Mouse (Mus musculus) MEL (cell line): ENCODE results near the gene Smarcc2. TPM values are rescaled to one million over a fixed set of nuclear protein-coding genes. Genes with fewer than 3 reads are reported as not detected.

ENCODE experiments used
- DNase-seq: peaks from one replicate; pipeline ENCODE4 v3.0.0; 2011; ENCODE audit warnings: low read depth, low spot score
- H3K27ac ChIP-seq: 2 replicates; pipeline ENCODE4 v1.5.1; 2012; ENCODE audit warnings: low read depth, mild to moderate bottlenecking, control low read depth, low read length, moderate library complexity; ENCODE audit not compliant: control insufficient read depth
- H3K27me3 ChIP-seq, 2 experiments: fragments of 150-350 bp in 1 of 2; sonication (generic) in 1 of 2; 2 replicates each; pipeline ENCODE4 v1.6.1; 2012; ENCODE audit warnings: low read length in 2 of 2, mild to moderate bottlenecking in 2 of 2, improper control_type of control experiment in 1 of 2, moderate library complexity in 1 of 2; ENCODE audit not compliant: insufficient read depth in 2 of 2, control insufficient read depth in 1 of 2
- H3K36me3 ChIP-seq, 2 experiments: 2 replicates each; pipeline ENCODE4 v1.6.1; 2012 to 2014; ENCODE audit warnings: low read length in 2 of 2, improper control_type of control experiment in 1 of 2, inconsistent platforms in 1 of 2, mild to moderate bottlenecking in 1 of 2; ENCODE audit not compliant: insufficient read depth in 2 of 2, control insufficient read depth in 1 of 2
- H3K4me1 ChIP-seq, 2 experiments: fragments of 150-350 bp in 1 of 2; sonication (generic) in 1 of 2; 2 replicates each; pipeline ENCODE4 v1.6.1; 2012; ENCODE audit warnings: low read length in 2 of 2, improper control_type of control experiment in 1 of 2, mild to moderate bottlenecking in 1 of 2; ENCODE audit not compliant: insufficient read depth in 2 of 2, control insufficient read depth in 1 of 2
- H3K4me3 ChIP-seq, 2 experiments: fragments of 150-350 bp in 1 of 2; sonication (generic) in 1 of 2; 2 replicates each; pipeline ENCODE4 v1.5.1; 2012; ENCODE audit warnings: low read depth in 2 of 2, low read length in 2 of 2, mild to moderate bottlenecking in 2 of 2, moderate library complexity in 2 of 2, control low read depth in 1 of 2, improper control_type of control experiment in 1 of 2; ENCODE audit not compliant: control insufficient read depth in 1 of 2, insufficient read depth in 1 of 2
- H3K79me2 ChIP-seq: 2 replicates; pipeline ENCODE4 v1.6.1; 2012; ENCODE audit warnings: mild to moderate bottlenecking, low read length, moderate library complexity; ENCODE audit not compliant: control insufficient read depth, poor library complexity, insufficient read depth
- H3K9ac ChIP-seq: 2 replicates; pipeline ENCODE4 v1.6.1; 2012; ENCODE audit warnings: low read depth, mild to moderate bottlenecking, control low read depth, low read length, moderate library complexity; ENCODE audit not compliant: control insufficient read depth, poor library complexity, severe bottlenecking
- H3K9me3 ChIP-seq: fragments of 150-350 bp; sonication (generic); replicated peaks from 2 replicates; pipeline ENCODE4 v1.6.1; 2012; ENCODE audit warnings: mild to moderate bottlenecking, low read length, improper control_type of control experiment, moderate library complexity; ENCODE audit not compliant: insufficient read depth
- BHLHE40 ChIP-seq: IDR thresholded peaks from 2 replicates; pipeline ENCODE4 v1.6.1; 2012; ENCODE audit warnings: low read depth, mild to moderate bottlenecking, inconsistent platforms, low read length, improper control_type of control experiment, borderline replicate concordance
- CHD2 ChIP-seq: IDR thresholded peaks from 2 replicates; pipeline ENCODE4 v1.6.1; 2011; ENCODE audit warnings: low read length, improper control_type of control experiment
- ELF1 ChIP-seq: IDR thresholded peaks from 2 replicates; pipeline ENCODE4 v1.6.1; 2014; ENCODE audit warnings: low read depth, mild to moderate bottlenecking, inconsistent platforms, low read length, improper control_type of control experiment, moderate library complexity
- EP300 ChIP-seq, 2 experiments: IDR thresholded peaks; 2 replicates each; pipeline ENCODE4 v1.6.1; 2011; ENCODE audit warnings: improper control_type of control experiment in 2 of 2, low read length in 2 of 2, low read depth in 1 of 2, mild to moderate bottlenecking in 1 of 2
- ETS1 ChIP-seq: IDR thresholded peaks from 2 replicates; pipeline ENCODE4 v1.6.1; 2012; ENCODE audit warnings: low read depth, mild to moderate bottlenecking, inconsistent platforms, low read length, improper control_type of control experiment, moderate library complexity
- GABPA ChIP-seq: IDR thresholded peaks from 2 replicates; pipeline ENCODE4 v1.6.1; 2012; ENCODE audit warnings: low read depth, mild to moderate bottlenecking, inconsistent platforms, low read length, improper control_type of control experiment, moderate library complexity
- GATA1 ChIP-seq: IDR thresholded peaks from 2 replicates; pipeline ENCODE4 v1.6.1; 2011; ENCODE audit warnings: low read depth, low read length, improper control_type of control experiment
- HCFC1 ChIP-seq: IDR thresholded peaks from 2 replicates; pipeline ENCODE4 v1.6.1; 2012; ENCODE audit warnings: low read depth, mild to moderate bottlenecking, inconsistent platforms, low read length, improper control_type of control experiment, moderate library complexity
- JUND ChIP-seq: IDR thresholded peaks from 2 replicates; pipeline ENCODE4 v1.6.1; 2011; ENCODE audit warnings: low read depth, mild to moderate bottlenecking, improper control_type of control experiment, low read length
- KAT2A ChIP-seq: conservative IDR thresholded peaks from 2 replicates; pipeline ENCODE4 v1.6.1; 2012; ENCODE audit warnings: low read depth, low read length, improper control_type of control experiment, inconsistent platforms
- MAX ChIP-seq: IDR thresholded peaks from 2 replicates; pipeline ENCODE4 v1.6.1; 2011; ENCODE audit warnings: low read length, improper control_type of control experiment
- MAZ ChIP-seq: IDR thresholded peaks from 2 replicates; pipeline ENCODE4 v1.6.1; 2012; ENCODE audit warnings: low read depth, mild to moderate bottlenecking, inconsistent platforms, low read length, improper control_type of control experiment
- MXI1 ChIP-seq: IDR thresholded peaks from 2 replicates; pipeline ENCODE4 v1.6.1; 2011; ENCODE audit warnings: mild to moderate bottlenecking, low read depth, low read length, improper control_type of control experiment
- MYB ChIP-seq: IDR thresholded peaks from 2 replicates; pipeline ENCODE4 v1.6.1; 2011; ENCODE audit warnings: mild to moderate bottlenecking, low read depth, low read length, improper control_type of control experiment
- MYC ChIP-seq: IDR thresholded peaks from 2 replicates; pipeline ENCODE4 v1.6.1; 2011; ENCODE audit warnings: low read depth, mild to moderate bottlenecking, low read length, improper control_type of control experiment, moderate library complexity
- NELFE ChIP-seq: IDR thresholded peaks from 2 replicates; pipeline ENCODE4 v1.6.1; 2011; ENCODE audit warnings: low read depth, low read length, improper control_type of control experiment
- POLR2A ChIP-seq, 2 experiments: IDR thresholded peaks; 2 replicates each; pipeline ENCODE4 v1.6.1; 2011 to 2012; ENCODE audit warnings: low read length in 2 of 2, mild to moderate bottlenecking in 2 of 2, control low read depth in 1 of 2, improper control_type of control experiment in 1 of 2, low read depth in 1 of 2, moderate library complexity in 1 of 2; ENCODE audit not compliant: control insufficient read depth in 1 of 2, insufficient read depth in 1 of 2, poor library complexity in 1 of 2
- POLR2AphosphoS5 ChIP-seq: IDR thresholded peaks from 2 replicates; pipeline ENCODE4 v1.6.1; 2012; ENCODE audit warnings: low read depth, borderline replicate concordance, mild to moderate bottlenecking, inconsistent platforms, low read length, moderate library complexity, mixed read lengths
- RAD21 ChIP-seq: IDR thresholded peaks from 2 replicates; pipeline ENCODE4 v1.6.1; 2011; ENCODE audit warnings: mild to moderate bottlenecking, low read depth, low read length, improper control_type of control experiment
- RCOR1 ChIP-seq: IDR thresholded peaks from 2 replicates; pipeline ENCODE4 v1.6.1; 2012; ENCODE audit warnings: low read depth, mild to moderate bottlenecking, inconsistent platforms, low read length, improper control_type of control experiment
- SIN3A ChIP-seq: IDR thresholded peaks from 2 replicates; pipeline ENCODE4 v1.6.1; 2012; ENCODE audit warnings: low read length, improper control_type of control experiment, inconsistent platforms
- SMC3 ChIP-seq: IDR thresholded peaks from 2 replicates; pipeline ENCODE4 v1.6.1; 2011; ENCODE audit warnings: low read depth, low read length, improper control_type of control experiment
- TAL1 ChIP-seq: IDR thresholded peaks from 2 replicates; pipeline ENCODE4 v1.6.1; 2012; ENCODE audit warnings: mild to moderate bottlenecking, inconsistent platforms, low read length, moderate library complexity, mixed read lengths
- USF1 ChIP-seq: IDR thresholded peaks from 2 replicates; pipeline ENCODE4 v1.6.1; 2014; ENCODE audit warnings: low read depth, mild to moderate bottlenecking, inconsistent platforms, low read length, improper control_type of control experiment, moderate library complexity
- ZC3H11A ChIP-seq: IDR thresholded peaks from 2 replicates; pipeline ENCODE4 v1.6.1; 2012; ENCODE audit warnings: low read depth, mild to moderate bottlenecking, inconsistent platforms, low read length, improper control_type of control experiment
- ZKSCAN1 ChIP-seq: IDR thresholded peaks from 2 replicates; pipeline ENCODE4 v1.6.1; 2012; ENCODE audit warnings: low read depth, mild to moderate bottlenecking, inconsistent platforms, low read length, improper control_type of control experiment, moderate library complexity
- ZMIZ1 ChIP-seq: IDR thresholded peaks from 2 replicates; pipeline ENCODE4 v1.6.1; 2012; ENCODE audit warnings: low read depth, mild to moderate bottlenecking, inconsistent platforms, low read length, improper control_type of control experiment, moderate library complexity
- ZNF384 ChIP-seq: IDR thresholded peaks from 2 replicates; pipeline ENCODE4 v1.6.1; 2012; ENCODE audit warnings: low read depth, mild to moderate bottlenecking, inconsistent platforms, low read length, improper control_type of control experiment
- polyA plus RNA-seq, 2 experiments: library from polyadenylated mRNA; stranded (reverse) in 1 of 2; unstranded in 1 of 2; fragments of >175 nt in 1 of 2; fragments of >200 nt in 1 of 2; gene quantifications; 2 replicates each; pipeline versions ENCODE4 v1.2.1 to v1.2.4; 2012; ENCODE audit warnings: low replicate concordance in 2 of 2, low read depth in 1 of 2; ENCODE audit not compliant: insufficient read length in 2 of 2, insufficient read depth in 1 of 2, missing spikeins in 1 of 2
- total RNA-seq: library from RNA; depleted of rRNA; stranded (reverse); fragments of 300-350 nt; gene quantifications from 2 replicates; pipeline ENCODE4 v1.2.3, GENCODE M21; 2012

The Smarcc2 gene
- total and polyA plus RNA-seq, 3 experiments = 24.8 to 226 (median 68.8) TPM

GRCm38 (mm10) chr10:128455280-128455679, 3.8 kb upstream of the Smarcc2 start (continued):
- TF ChIP-seq CHD2 = peak; percentile 59
- 0 out of 2 replicates have a peak, but pooled peaks have one; percentile 21 for TF ChIP-seq ELF1
- peak; percentile 74 for TF ChIP-seq ZC3H11A
- peak; percentile 58; the same call in 1 of the 2 replicates for TF ChIP-seq ETS1
- TF ChIP-seq ZKSCAN1 = peak; percentile 82; the same call in 1 of the 2 replicates
- TF ChIP-seq ZNF384 = peak; percentile 99
- peak; percentile 48; the same call in 1 of the 2 replicates for TF ChIP-seq BHLHE40
- TF ChIP-seq GABPA = 0 out of 2 replicates have a peak, but pooled peaks have one; percentile 33
- peak; percentile 10; the same call in 1 of the 2 replicates for TF ChIP-seq MAX
- TF ChIP-seq POLR2AphosphoS5 = no peak

- H3K9ac ChIP-seq = no peak overlapping the region
- no peak overlapping the region for H3K27ac ChIP-seq
- H3K9me3 ChIP-seq = no peaks in the 10 kb centered on the region
- no peak for DNase-seq
- peaks cover 21% of the 10 kb centered on the region for H3K79me2 ChIP-seq
- no peak overlapping the region for H3K4me3 ChIP-seq
- peaks cover 5 to 17% of the 10 kb centered on the region in 2 experiments; a peak in 3 of 4 replicates for H3K4me1 ChIP-seq
- H3K27me3 ChIP-seq = no peaks in the 10 kb centered on the region
- TF ChIP-seq POLR2A (IDR thresholded peaks at IDR 0.05; ENCODE audit: control insufficient read depth in 1 of 2, insufficient read depth in 1 of 2, low read depth in 1 of 2, low read length in 2 of 2, poor library complexity in 1 of 2) = no peak
- TF ChIP-seq KAT2A = no peak
- TF ChIP-seq ETS1 = no peak
- no peak for TF ChIP-seq RAD21
- TF ChIP-seq SIN3A = no peak
- no peak for TF ChIP-seq MYC
- TF ChIP-seq, all 39 proteins: peak for 0
- peaks cover 0 to 7% of the 10 kb centered on the region in 2 experiments; a peak in 2 of 4 replicates for H3K36me3 ChIP-seq
These were observed 1.4 kb upstream of the Smarcc2 start for GRCm38 (mm10) chr10:128457676-128458075.

DNA sequence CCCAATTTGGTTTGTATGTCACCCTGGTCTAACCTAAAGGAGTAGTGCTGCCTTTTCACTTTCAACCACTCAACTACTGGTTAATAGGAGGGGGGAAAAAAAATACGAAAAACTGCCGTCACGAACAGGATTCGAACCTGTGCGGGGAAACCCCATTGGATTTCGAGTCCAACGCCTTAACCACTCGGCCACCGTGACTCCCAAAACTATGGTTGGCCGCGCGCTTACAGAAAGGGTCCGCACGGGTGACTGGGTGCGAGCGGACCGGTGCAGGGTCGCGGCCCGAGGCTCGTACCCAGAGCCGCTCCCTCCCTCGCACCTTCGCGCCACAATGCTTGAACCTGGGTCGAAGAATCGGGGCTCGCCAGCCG, 715 bp upstream of the Smarcc2 start:
- peak; percentile 90 for DNase-seq
- no peaks in the 10 kb centered on the region for H3K9me3 ChIP-seq
- H3K79me2 ChIP-seq = peaks cover 21% of the 10 kb centered on the region
- peak overlapping the region; percentile 81 for H3K9ac ChIP-seq
- H3K36me3 ChIP-seq = peaks cover 4 to 7% of the 10 kb centered on the region in 2 experiments; a peak in 3 of 4 replicates
- H3K4me3 ChIP-seq = peak overlapping the region; percentile 62 to 73
- H3K4me1 ChIP-seq = peaks cover 5 to 17% of the 10 kb centered on the region in 2 experiments; a peak in 3 of 4 replicates
- H3K27me3 ChIP-seq = no peaks in the 10 kb centered on the region
- peak overlapping the region; percentile 64 for H3K27ac ChIP-seq
- TF ChIP-seq USF1 (no peak), CHD2 (no peak), MYB (no peak), MAZ (peak; percentile 72), RAD21 (no peak), ZKSCAN1 (no peak), RCOR1 (no peak), MAX (no peak), GATA1 (0 out of 2 replicates have a peak, but pooled peaks have one; percentile 9), ZMIZ1 (no peak), KAT2A (no peak; the same call in 1 of the 2 replicates), JUND (no peak), TAL1 (no peak), EP300 (IDR thresholded peaks at IDR 0.05; ENCODE audit: low read depth in 1 of 2, low read length in 2 of 2) (no peak), HCFC1 (0 out of 2 replicates have a peak, but pooled peaks have one; percentile 27), SIN3A (0 out of 2 replicates have a peak, but pooled peaks have one; percentile 24), ZNF384 (peak; percentile 69; the same call in 1 of the 2 replicates), NELFE (no peak), MXI1 (no peak), POLR2AphosphoS5 (no peak), MYC (no peak), SMC3 (no peak), ZC3H11A (no peak), ETS1 (no peak), BHLHE40 (no peak)
